Mouse (Mus musculus) frontal cortex, adult (tissue): ENCODE results near the gene Gm8206.
"Not testable (repeated sequence)": the region's sequence is repeated elsewhere in the genome, so short reads cannot be mapped to it uniquely, and the experiment has no call there.

ENCODE experiments used
- ATAC-seq: cut with Nextera tagmentation; 2 replicates; pipeline ENCODE4 v1.9.2; 2017; ENCODE audit warnings: mild to moderate bottlenecking, moderate library complexity, mixed read lengths; ENCODE audit not compliant: low TSS enrichment

Gm8206 gene

DNA sequence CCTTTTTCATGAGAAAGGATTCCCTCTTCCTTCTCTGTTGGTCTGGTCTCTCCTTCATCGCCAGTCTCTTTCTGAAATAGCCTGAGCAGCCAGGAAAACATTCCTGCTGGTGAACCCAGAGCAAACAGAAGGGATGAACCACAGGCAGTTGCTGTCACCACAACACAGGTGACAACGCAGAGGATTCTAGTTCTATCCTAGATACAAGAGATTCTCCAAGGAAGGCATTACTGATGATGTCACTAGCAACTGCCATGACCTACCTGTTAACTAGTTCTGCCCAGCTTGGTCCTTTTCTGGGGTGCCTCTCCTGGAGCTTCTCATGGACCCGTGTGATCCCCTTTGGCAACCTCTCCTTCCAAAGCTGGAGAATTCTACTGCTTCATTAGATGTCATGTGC is at the start of gene Gm8206:
Gene Gm8206 (minus strand): TSS at position 101 of the 400 bp plus-strand sequence.
- ATAC-seq = not testable (repeated sequence)

DNA sequence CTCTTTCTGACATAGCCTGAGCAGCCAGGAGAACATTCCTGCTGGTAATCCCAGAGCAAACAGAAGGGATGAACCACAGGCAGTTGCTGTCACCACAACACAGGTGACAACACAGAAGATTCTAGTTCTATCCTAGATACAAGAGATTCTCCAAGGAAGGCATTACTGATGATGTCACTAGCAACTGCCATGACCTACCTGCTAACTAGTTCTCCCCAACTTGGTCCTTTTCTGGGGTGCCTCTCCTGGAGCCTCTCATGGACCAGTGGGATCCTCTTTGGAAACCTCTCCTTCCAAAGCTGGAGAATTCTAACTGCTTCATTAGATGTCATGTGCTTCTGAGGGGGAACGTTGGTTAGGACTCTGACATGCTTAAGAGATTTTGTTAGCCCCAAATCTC is 32.0 kb upstream of the Gm8206 start, which contains the start of gene Gm3476:
Gene Gm3476 (minus strand): TSS at position 101 of the 400 bp plus-strand sequence.
- not testable (repeated sequence) for ATAC-seq

GRCm38 (mm10) chr14:6108272-6108925 is 14.7 kb upstream of the Gm8206 start, which contains the start of gene Gm3468:
Gm3468 (minus strand) TSS chr14:6108665.
- ATAC-seq = not testable (repeated sequence)

- not testable (repeated sequence) for ATAC-seq
Observed at GRCm38 (mm10) chr14:6107500-6107899, 13.8 kb upstream of the Gm8206 start.

- ATAC-seq = not testable (repeated sequence)
Observed at GRCm38 (mm10) chr14:6058167-6058566, 35.6 kb downstream of the Gm8206 start, which contains the start of gene Gm6337. Gm6337 (minus strand) TSS chr14:6058267.

- not testable (repeated sequence) for ATAC-seq
Observed at GRCm38 (mm10) chr14:5987136-5987535, 106.6 kb downstream of the Gm8206 start.

DNA sequence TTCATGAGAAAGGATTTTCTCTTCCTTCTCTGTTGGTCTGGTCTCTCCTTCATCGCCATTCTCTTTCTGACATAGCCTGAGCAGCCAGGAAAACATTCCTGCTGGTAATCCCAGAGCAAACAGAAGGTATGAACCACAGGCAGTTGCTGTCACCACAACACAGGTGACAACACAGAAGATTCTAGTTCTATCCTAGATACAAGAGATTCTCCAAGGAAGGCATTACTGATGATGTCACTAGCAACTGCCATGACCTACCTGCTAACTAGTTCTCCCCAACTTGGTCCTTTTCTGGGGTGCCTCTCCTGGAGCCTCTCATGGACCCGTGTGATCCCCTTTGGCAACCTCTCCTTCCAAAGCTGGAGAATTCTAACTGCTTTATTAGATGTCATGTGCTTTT is 114.7 kb downstream of the Gm8206 start, which contains the start of gene Gm3453:
Gene Gm3453 (minus strand): TSS at position 101 of the 400 bp plus-strand sequence.
- ATAC-seq = not testable (repeated sequence)
